Mouse (Mus musculus) bone marrow, adult 2 months (tissue): ENCODE data around the gene Anxa9.

ENCODE experiments used
- CTCF ChIP-seq: fragments of 200-500 bp; IDR thresholded peaks from 2 replicates; pipeline ENCODE4 v1.5.1; 2011; ENCODE audit warnings: low read length, control low read depth; ENCODE audit not compliant: control insufficient read depth, insufficient read depth
- POLR2A ChIP-seq: fragments of 200-500 bp; IDR thresholded peaks from 2 replicates; pipeline ENCODE4 v1.6.1; 2011; ENCODE audit warnings: low read depth, mild to moderate bottlenecking, control low read depth, low read length, borderline replicate concordance; ENCODE audit not compliant: control insufficient read depth

- TF ChIP-seq CTCF (no peak), POLR2A (no peak)
Measured at GRCm38 (mm10) chr3:95315844-95316550, 9.0 kb upstream of the Anxa9 start.
